Mouse (Mus musculus): ENCODE measurements around the gene Adam1a. TPM values are rescaled to one million over a fixed set of nuclear protein-coding genes. Genes with fewer than 3 reads are reported as not detected.

Adam1a gene
- polyA plus RNA-seq, 1 experiment from 2014 or later, result 1.1 TPM

- ATAC-seq (ENCODE audit: low read depth), result peak; percentile 77
- H3K36me3 ChIP-seq (ENCODE audit: control insufficient read depth, insufficient read depth, low read length), result peaks cover 17% of the 10 kb centered on the region
- H3K4me2 ChIP-seq (ENCODE audit: low read depth, low read length), result no peak overlapping the region
- no peak overlapping the region for H3K9ac ChIP-seq (ENCODE audit: low read length)
- WGBS, result 57% methylated on average over 8 of the region's 9 CpGs
- H3K27me3 ChIP-seq (ENCODE audit: control insufficient read depth, insufficient read depth, low read depth, low read length), result no peaks in the 10 kb centered on the region
- H3K4me3 ChIP-seq (ENCODE audit: low read length), result no peak overlapping the region
- peak overlapping the region; percentile 72 for H3K27ac ChIP-seq (ENCODE audit: low read length)
- H3K9me3 ChIP-seq (ENCODE audit: control insufficient read depth, low read length), result no peaks in the 10 kb centered on the region
- H3K4me1 ChIP-seq (replicated peaks; ENCODE audit: control insufficient read depth, insufficient read depth, low read length), result peaks cover 12% of the 10 kb centered on the region
These were observed 24.7 kb upstream of the Adam1a start for GRCm38 (mm10) chr5:121569881-121570420.

GRCm38 (mm10) chr5:121566035-121566681, 20.9 kb upstream of the Adam1a start:
- Histone ChIP-seq H3K9ac (ENCODE audit: low read length) (no peak overlapping the region), H3K4me1 (replicated peaks; ENCODE audit: control insufficient read depth, insufficient read depth, low read length) (peaks cover 10% of the 10 kb centered on the region), H3K9me3 (ENCODE audit: control insufficient read depth, low read length) (no peaks in the 10 kb centered on the region), H3K4me3 (ENCODE audit: low read length) (no peak overlapping the region), H3K27me3 (ENCODE audit: control insufficient read depth, insufficient read depth, low read depth, low read length) (no peaks in the 10 kb centered on the region), H3K36me3 (ENCODE audit: control insufficient read depth, insufficient read depth, low read length) (0 out of 2 replicates have a peak, but pooled peaks cover 4% of the 10 kb centered on the region), H3K27ac (ENCODE audit: low read length) (no peak overlapping the region), H3K4me2 (ENCODE audit: low read depth, low read length) (no peak overlapping the region)
- WGBS, result 81% methylated on average over 16 of the region's 16 CpGs
- ATAC-seq (ENCODE audit: low read depth), result no peak

- Histone ChIP-seq H3K9ac (ENCODE audit: low read length) (peak overlapping the region; percentile 53), H3K27ac (ENCODE audit: low read length) (no peak overlapping the region), H3K27me3 (ENCODE audit: control insufficient read depth, insufficient read depth, low read depth, low read length) (no peaks in the 10 kb centered on the region), H3K4me2 (ENCODE audit: low read depth, low read length) (peak overlapping the region; percentile 57), H3K4me1 (replicated peaks; ENCODE audit: control insufficient read depth, insufficient read depth, low read length) (peaks cover 3% of the 10 kb centered on the region; the same call in 1 of the 2 replicates), H3K9me3 (ENCODE audit: control insufficient read depth, low read length) (no peaks in the 10 kb centered on the region), H3K36me3 (ENCODE audit: control insufficient read depth, insufficient read depth, low read length) (0 out of 2 replicates have a peak, but pooled peaks cover 2% of the 10 kb centered on the region), H3K4me3 (ENCODE audit: low read length) (peak overlapping the region; percentile 37)
- peak; percentile 59; the same call in 1 of the 2 replicates for ATAC-seq (ENCODE audit: low read depth)
- WGBS, result 4% methylated on average over 11 of the region's 11 CpGs
These were observed 19.2 kb upstream of the Adam1a start for GRCm38 (mm10) chr5:121564468-121564895.

- Histone ChIP-seq H3K4me1 (replicated peaks; ENCODE audit: control insufficient read depth, insufficient read depth, low read length) (peaks cover 3% of the 10 kb centered on the region; the same call in 1 of the 2 replicates), H3K27me3 (ENCODE audit: control insufficient read depth, insufficient read depth, low read depth, low read length) (no peaks in the 10 kb centered on the region), H3K9me3 (ENCODE audit: control insufficient read depth, low read length) (no peaks in the 10 kb centered on the region), H3K4me3 (ENCODE audit: low read length) (no peak overlapping the region), H3K27ac (ENCODE audit: low read length) (no peak overlapping the region), H3K36me3 (ENCODE audit: control insufficient read depth, insufficient read depth, low read length) (no peaks in the 10 kb centered on the region), H3K9ac (ENCODE audit: low read length) (no peak overlapping the region), H3K4me2 (ENCODE audit: low read depth, low read length) (no peak overlapping the region)
- WGBS, result 92% methylated on average over 3 of the region's 3 CpGs
- ATAC-seq (ENCODE audit: low read depth), result no peak
These were observed 17.2 kb upstream of the Adam1a start for GRCm38 (mm10) chr5:121562436-121562835.

- no peaks in the 10 kb centered on the region for H3K36me3 ChIP-seq (ENCODE audit: control insufficient read depth, insufficient read depth, low read length)
- no peak overlapping the region for H3K4me3 ChIP-seq (ENCODE audit: low read length)
- no peaks in the 10 kb centered on the region for H3K9me3 ChIP-seq (ENCODE audit: control insufficient read depth, low read length)
- no peak overlapping the region for H3K27ac ChIP-seq (ENCODE audit: low read length)
- WGBS, result 81% methylated on average over 7 of the region's 7 CpGs
- ATAC-seq (ENCODE audit: low read depth), result no peak
- peaks cover 9% of the 10 kb centered on the region for H3K4me1 ChIP-seq (replicated peaks; ENCODE audit: control insufficient read depth, insufficient read depth, low read length)
- no peak overlapping the region for H3K9ac ChIP-seq (ENCODE audit: low read length)
- no peak overlapping the region for H3K4me2 ChIP-seq (ENCODE audit: low read depth, low read length)
- H3K27me3 ChIP-seq (ENCODE audit: control insufficient read depth, insufficient read depth, low read depth, low read length), result no peaks in the 10 kb centered on the region
These were observed 3.9 kb upstream of the Adam1a start for GRCm38 (mm10) chr5:121549196-121549595.

- WGBS, result 92% methylated on average over 3 of the region's 3 CpGs
- H3K27ac ChIP-seq (ENCODE audit: low read length), result no peak overlapping the region
- H3K4me2 ChIP-seq (ENCODE audit: low read depth, low read length), result no peak overlapping the region
- H3K9ac ChIP-seq (ENCODE audit: low read length), result no peak overlapping the region
- H3K9me3 ChIP-seq (ENCODE audit: control insufficient read depth, low read length), result no peaks in the 10 kb centered on the region
- H3K4me3 ChIP-seq (ENCODE audit: low read length), result no peak overlapping the region
- H3K36me3 ChIP-seq (ENCODE audit: control insufficient read depth, insufficient read depth, low read length), result no peaks in the 10 kb centered on the region
- peaks cover 16% of the 10 kb centered on the region for H3K4me1 ChIP-seq (replicated peaks; ENCODE audit: control insufficient read depth, insufficient read depth, low read length)
- ATAC-seq (ENCODE audit: low read depth), result no peak
- no peaks in the 10 kb centered on the region for H3K27me3 ChIP-seq (ENCODE audit: control insufficient read depth, insufficient read depth, low read depth, low read length)
These were observed 1.8 kb upstream of the Adam1a start for GRCm38 (mm10) chr5:121547084-121547483.

- Histone ChIP-seq H3K27ac (ENCODE audit: low read length) (no peak overlapping the region; the same call in 1 of the 2 replicates), H3K9ac (ENCODE audit: low read length) (peak overlapping the region; percentile 95), H3K4me3 (ENCODE audit: low read length) (peak overlapping the region; percentile 97), H3K4me1 (replicated peaks; ENCODE audit: control insufficient read depth, insufficient read depth, low read length) (peaks cover 16% of the 10 kb centered on the region), H3K36me3 (ENCODE audit: control insufficient read depth, insufficient read depth, low read length) (no peaks in the 10 kb centered on the region), H3K4me2 (ENCODE audit: low read depth, low read length) (peak overlapping the region; percentile 66), H3K9me3 (ENCODE audit: control insufficient read depth, low read length) (no peaks in the 10 kb centered on the region), H3K27me3 (ENCODE audit: control insufficient read depth, insufficient read depth, low read depth, low read length) (no peaks in the 10 kb centered on the region)
- 22% methylated on average over 6 of the region's 6 CpGs for WGBS
- peak; percentile 35; the same call in 1 of the 2 replicates for ATAC-seq (ENCODE audit: low read depth)
These were observed 1.2 kb upstream of the Adam1a start for GRCm38 (mm10) chr5:121546530-121546895.

GRCm38 (mm10) chr5:121545793-121546529, 679 bp upstream of the Adam1a start, which contains the start of gene Mapkapk5:
Gene Mapkapk5, minus strand, starts transcription at chr5:121545905.
- H3K27ac ChIP-seq (ENCODE audit: low read length), result peak within 1 kb of the TSS; percentile 92

GRCm38 (mm10) chr5:121543370-121543769, 1.9 kb downstream of the Adam1a start:
- 81% methylated on average over 3 of the region's 3 CpGs for WGBS
- Histone ChIP-seq H3K27me3 (ENCODE audit: control insufficient read depth, insufficient read depth, low read depth, low read length) (no peaks in the 10 kb centered on the region), H3K27ac (ENCODE audit: low read length) (no peak overlapping the region), H3K36me3 (ENCODE audit: control insufficient read depth, insufficient read depth, low read length) (no peaks in the 10 kb centered on the region; the same call in 1 of the 2 replicates), H3K9me3 (ENCODE audit: control insufficient read depth, low read length) (no peaks in the 10 kb centered on the region), H3K4me3 (ENCODE audit: low read length) (no peak overlapping the region), H3K9ac (ENCODE audit: low read length) (no peak overlapping the region), H3K4me2 (ENCODE audit: low read depth, low read length) (no peak overlapping the region), H3K4me1 (replicated peaks; ENCODE audit: control insufficient read depth, insufficient read depth, low read length) (peaks cover 16% of the 10 kb centered on the region)
- ATAC-seq (ENCODE audit: low read depth), result no peak

More at GRCm38 (mm10) chr5:121545793-121546529, 679 bp upstream of the Adam1a start, which contains the start of gene Mapkapk5:
- peak; percentile 96 for ATAC-seq (ENCODE audit: low read depth)
- WGBS, result 1% methylated on average over 48 of the region's 55 CpGs
- H3K9ac ChIP-seq (ENCODE audit: low read length), result peak within 1 kb of the TSS; percentile 95
- H3K4me2 ChIP-seq (ENCODE audit: low read depth, low read length), result peak within 1 kb of the TSS; percentile 72
- no peaks in the 10 kb centered on the region for H3K9me3 ChIP-seq (ENCODE audit: control insufficient read depth, low read length)
- H3K36me3 ChIP-seq (ENCODE audit: control insufficient read depth, insufficient read depth, low read length), result no peaks in the 10 kb centered on the region
- H3K4me1 ChIP-seq (replicated peaks; ENCODE audit: control insufficient read depth, insufficient read depth, low read length), result peaks cover 16% of the 10 kb centered on the region
- H3K4me3 ChIP-seq (ENCODE audit: low read length), result peak within 1 kb of the TSS; percentile 97
- H3K27me3 ChIP-seq (ENCODE audit: control insufficient read depth, insufficient read depth, low read depth, low read length), result no peaks in the 10 kb centered on the region
